Mouse (Mus musculus): Measurements from ENCODE around the gene Smim7.

Gene Smim7

GRCm38 (mm10) chr8:72570633-72571610 is at the start of gene Smim7:
Smim7 (minus strand) TSS chr8:72571088.
- DNase-seq (ENCODE audit: low spot score): peak; percentile 97

DNA sequence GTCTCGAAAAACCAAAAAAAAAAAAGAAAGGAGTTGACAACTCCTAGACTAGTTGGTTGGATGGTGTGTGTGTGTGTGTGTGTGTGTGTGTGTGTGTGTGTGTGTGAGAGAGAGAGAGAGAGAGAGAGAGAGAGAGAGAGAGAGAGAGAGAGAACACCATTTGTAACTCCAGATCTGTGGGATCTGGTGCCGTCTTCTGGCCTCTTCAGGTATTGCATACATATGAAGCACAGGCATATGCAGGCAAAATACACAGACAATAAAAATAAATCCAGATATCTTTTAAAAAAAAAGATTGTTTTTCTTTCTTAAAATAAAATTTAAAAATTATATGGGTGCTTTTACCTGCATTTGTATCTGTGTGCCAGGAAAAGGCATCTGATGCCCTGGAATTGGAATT is 19.3 kb upstream of the Smim7 start:
- DNase-seq (ENCODE audit: low spot score): peak; percentile 40

DNA sequence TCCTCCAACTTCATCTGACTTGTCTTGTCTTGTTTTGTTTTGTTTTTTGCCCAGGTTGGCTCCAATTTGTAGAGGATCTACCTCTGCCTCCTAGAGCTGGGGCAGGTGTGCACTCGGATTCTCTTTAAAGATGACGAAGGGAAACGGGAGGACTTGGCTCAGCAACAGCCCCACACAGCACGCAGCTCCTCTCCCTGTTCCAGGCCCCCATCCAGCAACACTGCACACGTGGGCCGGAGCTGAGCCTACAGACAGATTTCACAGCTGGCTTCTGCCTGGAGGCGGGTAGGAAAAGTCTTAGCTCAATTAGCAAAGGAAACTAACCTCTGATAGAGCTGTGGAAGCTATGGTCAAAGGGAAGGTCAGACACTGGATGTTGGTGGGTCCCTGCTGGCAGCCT is 18.4 kb upstream of the Smim7 start:
- no peak for DNase-seq (ENCODE audit: low spot score)

- no peak for DNase-seq (ENCODE audit: low spot score)
Measured at GRCm38 (mm10) chr8:72588865-72589264, 18.0 kb upstream of the Smim7 start.

GRCm38 (mm10) chr8:72587806-72588205 is 16.9 kb upstream of the Smim7 start:
- no peak for DNase-seq (ENCODE audit: low spot score)

- DNase-seq (ENCODE audit: low spot score): no peak
Measured at GRCm38 (mm10) chr8:72584390-72584789, 13.5 kb upstream of the Smim7 start.

DNA sequence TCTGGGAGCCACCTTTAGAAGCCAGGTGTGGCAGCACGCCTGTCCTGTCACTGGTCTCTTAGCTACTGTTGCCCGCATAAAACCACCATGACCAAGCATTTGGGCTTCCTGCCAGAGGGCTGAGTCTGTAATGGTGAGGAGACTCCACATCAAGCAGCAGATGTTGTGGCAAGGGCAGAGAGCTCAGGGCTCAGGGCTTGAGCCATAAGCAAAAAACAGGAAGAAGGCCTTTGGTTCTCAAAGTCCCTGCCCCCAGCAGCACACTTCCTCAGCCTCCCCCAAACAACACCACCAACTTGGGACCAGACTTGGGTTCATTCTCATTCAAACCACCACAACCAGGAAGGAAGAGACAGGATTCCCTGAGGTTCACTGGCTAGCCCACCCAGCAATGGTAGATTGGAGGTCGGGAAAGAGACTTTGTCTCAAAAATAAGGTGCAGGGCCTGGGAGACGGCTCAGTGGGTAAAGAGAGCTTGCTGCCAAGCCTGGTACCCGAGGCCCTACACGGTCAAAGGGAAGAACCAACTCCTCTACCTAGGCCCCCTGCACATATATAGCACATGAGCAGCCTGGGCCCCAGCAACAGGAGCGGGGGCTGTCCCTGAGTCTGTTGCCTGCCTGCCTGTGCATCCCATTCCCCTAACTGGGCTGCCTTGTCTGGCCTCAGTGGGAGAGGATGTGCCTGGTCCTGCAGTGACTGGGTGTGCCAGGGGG is 12.3 kb upstream of the Smim7 start:
- DNase-seq (ENCODE audit: low spot score): peak; percentile 28

DNA sequence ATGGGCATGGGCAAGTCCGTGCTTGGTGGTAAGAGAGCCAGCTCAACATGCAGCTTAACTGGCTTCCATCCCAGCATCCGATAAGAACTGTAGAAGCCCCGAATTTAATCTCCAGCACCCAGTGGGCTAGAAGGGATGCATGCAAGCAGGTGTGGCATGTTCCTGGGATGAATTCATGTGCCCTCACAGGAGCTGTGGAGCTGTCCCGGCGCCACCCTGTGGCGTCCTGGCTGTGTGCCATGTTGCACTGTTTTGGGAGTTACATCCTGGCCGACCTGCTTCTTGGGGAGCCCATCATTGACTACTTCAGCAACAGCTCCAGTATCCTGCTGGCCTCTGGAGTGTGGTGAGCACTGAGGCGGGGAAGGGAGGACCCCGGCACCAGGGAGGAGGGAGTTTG is 8.5 kb upstream of the Smim7 start:
- DNase-seq (ENCODE audit: low spot score): no peak

GRCm38 (mm10) chr8:72577941-72578340 is 7.1 kb upstream of the Smim7 start:
- DNase-seq (ENCODE audit: low spot score): no peak

DNA sequence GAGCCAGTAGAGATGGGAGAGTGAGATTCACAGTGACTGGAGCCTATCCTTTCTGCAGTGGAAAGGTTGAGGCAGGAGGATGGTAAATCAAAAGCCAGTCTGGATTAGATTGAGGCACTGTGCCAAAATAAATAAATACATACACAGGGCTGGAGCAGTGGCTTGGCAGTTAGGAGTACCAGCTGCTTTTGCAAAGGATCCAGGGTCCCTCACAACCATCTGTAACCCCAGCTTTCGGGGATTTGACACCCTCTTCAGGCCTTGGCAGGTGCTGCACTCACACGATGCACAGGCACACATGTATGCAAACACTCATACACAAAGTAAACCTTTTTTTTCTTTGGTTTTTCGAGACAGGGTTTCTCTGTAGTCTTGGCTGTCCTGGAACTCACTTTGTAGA is 6.4 kb upstream of the Smim7 start:
- DNase-seq (ENCODE audit: low spot score): no peak

DNA sequence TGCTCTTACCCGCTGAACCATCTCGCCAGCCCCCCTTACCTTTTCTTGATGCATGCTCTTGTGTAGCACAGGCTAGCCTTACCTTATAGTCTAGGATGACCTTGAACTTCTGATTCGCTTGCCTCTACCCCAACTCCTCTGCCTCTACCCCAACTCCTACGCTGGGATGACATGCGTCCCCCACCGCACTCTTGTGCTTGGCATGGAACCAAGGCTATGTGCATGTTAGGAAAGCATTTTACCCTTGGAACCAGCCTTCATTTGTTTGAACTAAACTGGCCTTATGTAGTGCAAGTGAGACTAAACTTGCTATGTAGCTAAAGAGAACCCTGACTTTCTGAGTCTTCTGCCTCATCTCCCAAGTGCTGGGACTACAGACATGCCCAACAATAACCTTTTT is 5.0 kb upstream of the Smim7 start:
- DNase-seq (ENCODE audit: low spot score): no peak

- DNase-seq (ENCODE audit: low spot score): no peak
Measured at GRCm38 (mm10) chr8:72573450-72573849, 2.6 kb upstream of the Smim7 start.

DNA sequence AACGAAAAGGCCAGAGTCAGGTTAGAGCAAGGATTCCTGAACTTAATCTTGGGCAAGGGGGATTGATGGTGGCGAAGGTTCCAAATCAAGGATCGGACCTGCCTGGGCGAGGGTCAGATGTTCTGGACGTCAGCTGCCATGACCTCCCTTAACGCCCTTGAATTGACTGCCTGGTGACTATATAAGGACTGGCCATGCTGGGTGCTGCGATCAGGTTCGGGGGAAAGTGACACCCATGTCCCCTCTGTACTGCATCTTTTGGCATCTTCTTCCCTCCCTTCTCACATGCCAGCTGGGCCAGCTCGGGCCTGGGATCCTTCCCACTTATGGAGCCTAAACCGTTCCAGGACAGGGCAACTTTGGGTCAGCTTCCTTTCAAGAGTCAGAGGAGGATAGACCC is 1.6 kb upstream of the Smim7 start:
- DNase-seq (ENCODE audit: low spot score): no peak

GRCm38 (mm10) chr8:72571611-72572473 is 954 bp upstream of the Smim7 start, which contains the start of gene Tmem38a:
Tmem38a (plus strand) TSS chr8:72572055.
- peak; percentile 79 for DNase-seq (ENCODE audit: low spot score)

- no peak for DNase-seq (ENCODE audit: low spot score)
Measured at GRCm38 (mm10) chr8:72565970-72566369, 4.9 kb downstream of the Smim7 start.

DNA sequence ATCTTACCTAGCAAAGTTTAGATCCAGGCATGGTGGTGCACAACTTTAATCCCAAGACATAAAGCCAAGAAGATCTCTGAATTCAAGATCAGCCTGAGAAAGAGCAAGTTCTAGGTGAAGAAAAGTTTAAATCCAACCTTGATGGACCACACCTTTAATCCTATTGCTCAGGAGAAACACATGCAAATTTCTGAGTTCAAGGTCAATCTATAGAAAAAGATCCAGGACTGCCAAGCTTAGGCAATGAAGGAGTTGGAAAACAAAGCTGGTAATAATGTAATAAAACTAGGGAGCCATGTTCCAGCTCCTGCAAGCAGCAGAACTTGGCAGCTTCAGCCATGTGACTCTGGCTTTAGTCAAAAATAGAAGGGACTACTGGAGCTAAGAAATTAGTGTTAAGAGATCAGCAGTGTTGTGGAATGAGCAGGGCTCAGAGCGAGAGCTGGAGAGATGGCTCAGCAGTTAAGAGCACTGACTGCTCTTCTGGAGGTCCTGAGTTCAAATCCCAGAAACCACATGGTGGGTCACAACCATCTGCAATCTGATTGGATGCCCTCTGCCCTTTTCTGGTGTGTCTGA is 9.7 kb downstream of the Smim7 start:
- DNase-seq (ENCODE audit: low spot score): no peak

- no peak for DNase-seq (ENCODE audit: low spot score)
Measured at GRCm38 (mm10) chr8:72555770-72556169, 15.1 kb downstream of the Smim7 start.

- DNase-seq (ENCODE audit: low spot score): peak; percentile 42
Measured at GRCm38 (mm10) chr8:72549314-72549892, 21.5 kb downstream of the Smim7 start.

DNA sequence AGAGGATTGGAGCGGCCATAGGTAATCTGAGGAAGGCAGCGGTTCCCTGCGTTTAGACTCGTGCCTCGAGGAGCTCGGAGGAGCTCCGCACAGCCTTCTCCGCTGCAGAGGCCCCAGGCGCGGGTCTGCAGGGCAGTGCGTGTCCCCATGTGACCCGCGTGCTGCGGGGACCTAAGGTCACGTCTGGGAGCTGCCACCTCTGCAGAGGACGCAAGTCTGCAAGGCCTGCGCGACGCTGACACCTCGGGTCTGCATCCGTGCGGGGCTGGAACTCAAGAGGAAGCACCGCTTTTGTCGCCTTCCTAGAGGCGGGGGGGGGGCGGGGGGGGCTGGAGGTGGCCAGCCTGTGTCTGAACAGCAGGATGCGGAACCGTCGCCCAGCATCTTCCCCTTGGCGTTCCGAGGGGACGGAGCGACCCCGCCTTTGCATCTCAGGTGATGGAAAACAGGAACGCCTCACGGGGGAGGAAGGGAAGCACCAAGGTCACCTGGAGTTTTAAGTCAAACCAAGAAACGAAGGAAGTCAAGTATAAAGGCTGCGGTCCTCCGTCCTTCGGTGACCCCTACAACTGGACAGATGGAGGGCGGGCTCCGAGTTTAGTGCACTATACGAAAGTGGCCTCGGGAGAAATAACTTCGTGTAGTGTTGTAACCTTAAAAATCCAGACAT is 22.1 kb downstream of the Smim7 start:
- no peak for DNase-seq (ENCODE audit: low spot score)

DNA sequence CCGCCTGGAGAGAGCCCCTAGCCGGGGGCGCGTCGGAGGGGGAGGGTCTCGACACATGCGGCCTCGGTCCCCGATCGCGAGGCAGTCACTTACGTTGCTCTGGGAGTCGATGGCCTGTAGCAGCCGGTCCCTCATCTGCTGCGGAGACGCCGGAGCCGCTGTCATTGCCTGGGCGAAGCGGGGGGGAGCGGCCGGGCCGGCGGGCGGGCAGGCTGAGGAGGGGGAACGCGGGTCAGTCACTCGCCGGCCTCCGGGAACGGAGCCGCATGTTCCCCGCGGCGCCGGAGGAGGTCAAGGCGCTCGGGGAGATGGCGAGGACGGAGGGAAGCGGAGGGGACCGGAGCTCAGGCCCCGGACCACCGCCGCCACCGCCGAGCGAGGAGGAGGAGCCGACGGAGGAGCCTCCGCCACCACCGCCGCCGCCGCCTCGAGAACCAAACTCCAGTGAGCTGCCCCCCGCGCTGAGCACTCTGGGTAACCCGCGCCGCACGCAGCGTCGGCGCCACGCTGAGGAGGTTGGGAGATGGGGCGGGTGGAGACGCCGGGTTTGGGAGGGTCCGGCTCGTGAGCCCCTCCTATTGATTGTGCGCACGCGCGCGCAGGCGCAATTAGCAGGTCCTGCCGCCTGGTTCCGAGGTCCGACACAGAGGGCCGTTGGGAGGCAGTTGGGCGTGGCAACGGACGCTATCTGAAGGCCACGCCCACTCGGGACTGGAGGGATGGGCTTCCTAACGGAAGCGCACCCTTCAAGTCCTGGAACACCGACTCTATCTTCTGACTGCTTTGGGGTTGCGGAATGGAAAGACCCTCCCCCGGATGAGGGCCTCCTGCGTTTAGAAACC is 22.9 kb downstream of the Smim7 start, which contains the start of gene Med26:
Gene Med26 (minus strand): TSS at position 469 of the 842 bp plus-strand sequence.
- peak; percentile 98 for DNase-seq (ENCODE audit: low spot score)
